Mouse (Mus musculus): ENCODE data around the gene Prss46.

The Prss46 gene

GRCm38 (mm10) chr9:110896595-110896994 is 52.3 kb downstream of the Prss46 start:
- DNase-seq (ENCODE audit: low spot score in 2 of 2), result no peak

- DNase-seq (ENCODE audit: low spot score in 2 of 2), result no peak
These were observed 55.2 kb downstream of the Prss46 start for GRCm38 (mm10) chr9:110899451-110900008.

GRCm38 (mm10) chr9:110901204-110901603 is 56.9 kb downstream of the Prss46 start:
- DNase-seq (ENCODE audit: low spot score in 2 of 2), result no peak

- no peak for DNase-seq (ENCODE audit: low spot score in 2 of 2)
These were observed 58.0 kb downstream of the Prss46 start for GRCm38 (mm10) chr9:110902271-110902670.
